Mouse (Mus musculus) macrophage (primary cell): ENCODE data around the gene B3galt2. TPM values are rescaled to one million over a fixed set of nuclear protein-coding genes. Genes with fewer than 3 reads are reported as not detected.
"Not testable (repeated sequence)": the region's sequence is repeated elsewhere in the genome, so short reads cannot be mapped to it uniquely, and the experiment has no call there.

Source experiments
- H3K27ac ChIP-seq: fragments of 350-480 bp; formaldehyde crosslinking; 2 replicates; pipeline ENCODE4 v1.9.0; 2021
- H3K36me3 ChIP-seq: fragments of 350-480 bp; formaldehyde crosslinking; 2 replicates; pipeline ENCODE4 v1.9.0; 2021; ENCODE audit errors: inconsistent target
- H3K4me3 ChIP-seq: fragments of 350-480 bp; formaldehyde crosslinking; 2 replicates; pipeline ENCODE4 v1.9.0; 2021; ENCODE audit errors: inconsistent target
- H3K79me2 ChIP-seq: fragments of 350-480 bp; formaldehyde crosslinking; 2 replicates; pipeline ENCODE4 v1.9.0; 2021; ENCODE audit errors: inconsistent target
- WGBS: methylation state at CpG from one replicate; pipeline ENCODE4 v1.1.7; 2026; ENCODE audit warnings: inconsistent platforms; ENCODE audit not compliant: missing documents; 5-methylcytosine and 5-hydroxymethylcytosine counted together
- polyA plus RNA-seq: library from polyadenylated mRNA; stranded (reverse); fragments of 250-400 nt; gene quantifications from 3 replicates; pipeline ENCODE4 v1.2.4, GENCODE M21; 2018; ENCODE audit warnings: inconsistent platforms

The B3galt2 gene
- polyA plus RNA-seq, 1 experiment from 2014 or later, result not detected

GRCm38 (mm10) chr1:143653646-143654045 is 13.2 kb downstream of the B3galt2 start:
- no peaks in the 10 kb centered on the region for H3K36me3 ChIP-seq
- no peaks in the 10 kb centered on the region for H3K79me2 ChIP-seq
- 72% methylated on average over 3 of the region's 3 CpGs for WGBS
- H3K27ac ChIP-seq, result no peak overlapping the region
- H3K4me3 ChIP-seq, result no peak overlapping the region

GRCm38 (mm10) chr1:143663197-143663596 is 22.7 kb downstream of the B3galt2 start:
- Histone ChIP-seq H3K36me3 (peaks cover 5% of the 10 kb centered on the region; the same call in 1 of the 2 replicates), H3K27ac (no peak overlapping the region), H3K4me3 (no peak overlapping the region), H3K79me2 (no peaks in the 10 kb centered on the region; the same call in 1 of the 2 replicates)
- 100% methylated on average over 2 of the region's 2 CpGs for WGBS

- not testable (repeated sequence) for H3K79me2 ChIP-seq, H3K4me3 ChIP-seq, H3K27ac ChIP-seq
- peaks cover 15% of the 10 kb centered on the region; the same call in 1 of the 2 replicates for H3K36me3 ChIP-seq
- WGBS, result 96% methylated on average over 4 of the region's 4 CpGs
Measured at GRCm38 (mm10) chr1:143664786-143665185, 24.3 kb downstream of the B3galt2 start.

GRCm38 (mm10) chr1:143675734-143676361 is 35.4 kb downstream of the B3galt2 start:
- Histone ChIP-seq H3K79me2 (no peaks in the 10 kb centered on the region), H3K27ac (no peak overlapping the region), H3K36me3 (peaks cover 27% of the 10 kb centered on the region; the same call in 1 of the 2 replicates), H3K4me3 (no peak overlapping the region)
- 87% methylated on average over 4 of the region's 4 CpGs for WGBS

GRCm38 (mm10) chr1:143681108-143681507 is 40.6 kb downstream of the B3galt2 start:
- Histone ChIP-seq H3K4me3 (no peak overlapping the region), H3K36me3 (peaks cover 16% of the 10 kb centered on the region; the same call in 1 of the 2 replicates), H3K79me2 (no peaks in the 10 kb centered on the region), H3K27ac (no peak overlapping the region)
- over 99% methylated on average over 5 of the region's 5 CpGs for WGBS

GRCm38 (mm10) chr1:143684849-143685248 is 44.4 kb downstream of the B3galt2 start:
- Histone ChIP-seq H3K36me3 (peaks cover 30% of the 10 kb centered on the region), H3K79me2 (no peaks in the 10 kb centered on the region), H3K27ac (no peak overlapping the region), H3K4me3 (no peak overlapping the region)
- WGBS, result 95% methylated on average over 3 of the region's 3 CpGs

- Histone ChIP-seq H3K79me2 (peaks cover 56% of the 10 kb centered on the region), H3K27ac (peak overlapping the region; percentile 55), H3K36me3 (peaks cover 5% of the 10 kb centered on the region; the same call in 1 of the 2 replicates), H3K4me3 (peak overlapping the region; percentile 96)
- WGBS, result under 1% methylated on average over 13 of the region's 13 CpGs
Measured at GRCm38 (mm10) chr1:143701736-143702135, 61.3 kb downstream of the B3galt2 start.

- peak overlapping the region; percentile 55 for H3K27ac ChIP-seq
- WGBS, result 1% methylated on average over 29 of the region's 48 CpGs
- H3K36me3 ChIP-seq, result peaks cover under 1% of the 10 kb centered on the region; the same call in 1 of the 2 replicates
- peak overlapping the region; percentile 96 for H3K4me3 ChIP-seq
- peaks cover 51% of the 10 kb centered on the region for H3K79me2 ChIP-seq
Measured at GRCm38 (mm10) chr1:143702141-143702740, 61.8 kb downstream of the B3galt2 start.

GRCm38 (mm10) chr1:143702741-143703262 is 62.3 kb downstream of the B3galt2 start, which contains the start of gene Cdc73:
Cdc73 (minus strand) TSS chr1:143702893.
- Histone ChIP-seq H3K4me3 (peak within 1 kb of the TSS; percentile 96), H3K36me3 (no peaks in the 10 kb centered on the region; the same call in 1 of the 2 replicates), H3K27ac (peak within 1 kb of the TSS; percentile 55), H3K79me2 (peaks cover 45% of the 10 kb centered on the region)
- WGBS, result under 1% methylated on average over 28 of the region's 74 CpGs

Other genes with a start within 250 kb of the B3galt2 start
- 20.3 to 31.1 TPM (median 29.4 TPM) in 3 replicates for gene Cdc73, start 62.2 kb downstream of the B3galt2 start, polyA plus RNA-seq
- gene Glrx2, start 75.7 kb downstream of the B3galt2 start, polyA plus RNA-seq, result 35.4 to 56.3 TPM (median 50.6 TPM) in 3 replicates
- gene Trove2, start 136.4 kb downstream of the B3galt2 start, polyA plus RNA-seq, result 5.8 to 7.0 TPM (median 6.4 TPM) in 3 replicates
- gene Uchl5, start 136.6 kb downstream of the B3galt2 start, polyA plus RNA-seq, result 26.6 to 82.9 TPM (median 60.1 TPM) in 3 replicates